Mouse (Mus musculus): ENCODE data around the gene Ptgfrn. TPM values are rescaled to one million over a fixed set of nuclear protein-coding genes. Genes with fewer than 3 reads are reported as not detected.

The Ptgfrn gene
- polyA plus RNA-seq, 1 experiment from 2014 or later, result 0.35 TPM

DNA sequence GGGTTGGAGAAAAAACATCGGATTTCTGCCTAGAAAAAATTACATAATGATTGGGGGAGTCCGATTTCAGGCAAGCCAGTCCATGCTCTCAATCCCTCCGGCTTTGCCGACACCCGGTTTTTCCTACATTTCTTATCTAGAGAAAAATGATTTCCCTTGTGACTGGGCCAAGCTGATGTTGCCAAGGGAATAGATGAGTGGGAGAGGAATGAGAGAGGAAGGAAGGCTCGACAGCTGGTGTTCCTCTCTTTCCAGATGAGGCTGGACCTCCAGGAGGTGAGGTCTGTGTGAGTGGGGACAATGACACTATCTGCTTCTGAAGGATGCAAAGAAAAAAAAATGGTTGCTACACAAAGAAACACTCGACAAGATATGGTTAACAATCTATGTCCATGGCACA is 116.9 kb downstream of the Ptgfrn start:
- no peak for TF ChIP-seq CTCF (IDR thresholded peaks at IDR 0.05; ENCODE audit: low read depth)
- TF ChIP-seq EP300 (IDR thresholded peaks at IDR 0.05; ENCODE audit: low read depth), result no peak
- H3K27me3 ChIP-seq (ENCODE audit: insufficient read depth, low read length), result no peaks in the 10 kb centered on the region
- no peak overlapping the region for H3K4me3 ChIP-seq (ENCODE audit: low read depth, low read length)
- 66% methylated on average over 7 of the region's 7 CpGs for WGBS (ENCODE audit: insufficient replicate concordance)
- H3K9me3 ChIP-seq (ENCODE audit: low read length), result no peaks in the 10 kb centered on the region
- ATAC-seq, result no peak
- no peak for DNase-seq
- 0 out of 2 replicates have a peak overlapping the region, but pooled peaks have one; percentile 22 for H3K27ac ChIP-seq (ENCODE audit: low read depth)
- H3K4me2 ChIP-seq (ENCODE audit: low read depth, low read length), result no peak overlapping the region
- no peaks in the 10 kb centered on the region for H3K36me3 ChIP-seq (replicated peaks; ENCODE audit: insufficient read depth, low read length)
- peaks cover 9% of the 10 kb centered on the region; the same call in 1 of the 2 replicates for H3K4me1 ChIP-seq (ENCODE audit: insufficient read depth)
- H3K9ac ChIP-seq (replicated peaks), result no peak overlapping the region

Other genes with a start within 250 kb of the Ptgfrn start
- gene Trim45, start 188.1 kb downstream of the Ptgfrn start, polyA plus RNA-seq (2015; fragmentation: Nextera tagmentation; extraction: Ambion mirVana), result 0.59 and 0.67 TPM in 2 replicates
- gene Ttf2, start 140.6 kb downstream of the Ptgfrn start, polyA plus RNA-seq (2015; fragmentation: Nextera tagmentation; extraction: Ambion mirVana), result 2.6 and 3.3 TPM in 2 replicates
- 0.09 and 0.12 TPM in 2 replicates for gene Cd101, start 80.7 kb downstream of the Ptgfrn start, polyA plus RNA-seq (2015; fragmentation: Nextera tagmentation; extraction: Ambion mirVana)
- 1.8 and 2.5 TPM in 2 replicates for gene Cd2, start 177.7 kb upstream of the Ptgfrn start, polyA plus RNA-seq (2015; fragmentation: Nextera tagmentation; extraction: Ambion mirVana)

All from liver, postnatal 0 days (tissue).